Mouse (Mus musculus) spleen, adult 2 months (tissue): ENCODE data around the gene Vwa8.

Experiments used
- CTCF ChIP-seq: fragments of 200-500 bp; IDR thresholded peaks from 2 replicates; pipeline ENCODE4 v1.5.1; 2011; ENCODE audit warnings: mild to moderate bottlenecking, inconsistent platforms; ENCODE audit not compliant: insufficient read depth, insufficient read length, insufficient replicate concordance; ENCODE audit errors: extremely low read depth
- POLR2A ChIP-seq: fragments of 200-500 bp; IDR thresholded peaks from 2 replicates; pipeline ENCODE4 v1.6.1; 2011; ENCODE audit warnings: low read depth, low read length, inconsistent platforms

GRCm38 (mm10) chr14:79118457-79118856, 269.6 kb downstream of the Vwa8 start:
- TF ChIP-seq CTCF: no peak
- no peak for TF ChIP-seq POLR2A
